Mouse (Mus musculus) forebrain, embryonic 14.5 days (tissue): Measurements from ENCODE around the gene Bcl2a1d. TPM values are rescaled to one million over a fixed set of nuclear protein-coding genes. Genes with fewer than 3 reads are reported as not detected.
"Not testable (repeated sequence)": the region's sequence is repeated elsewhere in the genome, so short reads cannot be mapped to it uniquely, and the experiment has no call there.

Experiments
- ATAC-seq: fragments of 200-750 bp; cut with Nextera tagmentation; 2 replicates; pipeline ENCODE4 v1.8.0; 2017; ENCODE audit warnings: mild to moderate bottlenecking, moderate library complexity
- DNase-seq: peaks from one replicate; pipeline ENCODE4 v3.0.0-alpha.2; 2015; ENCODE audit warnings: low spot score
- H3K27ac ChIP-seq: fragments of 300-500 bp; sonication (generic); 2 replicates; pipeline ENCODE4 v1.5.1; 2014; ENCODE audit warnings: low read depth, mild to moderate bottlenecking, control low read depth, low read length, moderate library complexity
- H3K27me3 ChIP-seq: fragments of 300-500 bp; sonication (generic); replicated peaks from 2 replicates; pipeline ENCODE4 v1.6.1; 2014; ENCODE audit warnings: low read length, control low read depth, mixed read lengths; ENCODE audit not compliant: control insufficient read depth, insufficient read depth
- H3K36me3 ChIP-seq: fragments of 300-500 bp; sonication (generic); 2 replicates; pipeline ENCODE4 v1.6.1; 2014; ENCODE audit warnings: low read length, control low read depth; ENCODE audit not compliant: control insufficient read depth, insufficient read depth
- H3K4me1 ChIP-seq: fragments of 300-500 bp; sonication (generic); 2 replicates; pipeline ENCODE4 v1.6.1; 2014; ENCODE audit warnings: antibody characterized with exemption, low read length, control low read depth; ENCODE audit not compliant: control insufficient read depth, insufficient read depth
- H3K4me2 ChIP-seq: fragments of 300-500 bp; sonication (generic); 2 replicates; pipeline ENCODE4 v1.6.1; 2014; ENCODE audit warnings: mild to moderate bottlenecking, control low read depth, low read length
- H3K4me3 ChIP-seq: fragments of 300-500 bp; sonication (generic); 2 replicates; pipeline ENCODE4 v1.5.1; 2014; ENCODE audit warnings: low read depth, low read length, control low read depth
- H3K9ac ChIP-seq: fragments of 300-500 bp; sonication (generic); 2 replicates; pipeline ENCODE4 v1.6.1; 2014; ENCODE audit warnings: mild to moderate bottlenecking, low read length, control low read depth, moderate library complexity
- H3K9me3 ChIP-seq: fragments of 300-500 bp; sonication (generic); replicated peaks from 2 replicates; pipeline ENCODE4 v1.6.1; 2016; ENCODE audit warnings: low read length, control low read depth, mixed read lengths; ENCODE audit not compliant: control insufficient read depth
- WGBS: fragments of 180-500 bp; shearing (Covaris S2); extraction: QIAGEN DNeasy Blood & Tissue Kit; methylation state at CpG from one replicate; pipeline ENCODE4 v1.1.7; 2014; 5-methylcytosine and 5-hydroxymethylcytosine counted together
- polyA plus RNA-seq: library from polyadenylated mRNA; unstranded; fragments of >200 nt; fragmentation: Nextera tagmentation; extraction: Ambion mirVana; gene quantifications from 2 replicates; pipeline ENCODE4 v1.2.1, GENCODE M21; 2014

The Bcl2a1d gene
- polyA plus RNA-seq, 1 experiment from 2014 or later: not detected

GRCm38 (mm10) chr9:88719989-88720537 lies 11.7 kb downstream of the Bcl2a1d start, which contains the start of gene Mthfsl:
TSS of gene Mthfsl (minus strand) at chr9:88720296.
- peak; percentile 35 for DNase-seq
- not testable (repeated sequence) for H3K9me3 ChIP-seq, H3K27me3 ChIP-seq, H3K36me3 ChIP-seq, H3K4me1 ChIP-seq
- WGBS: 30% methylated on average over 11 of the region's 12 CpGs
- ATAC-seq: peak; percentile 52
- peak within 1 kb of the TSS; percentile 27 for H3K4me3 ChIP-seq
- H3K9ac ChIP-seq: peak within 1 kb of the TSS; percentile 37; the same call in 1 of the 2 replicates
- peak within 1 kb of the TSS; percentile 43 for H3K4me2 ChIP-seq
- H3K27ac ChIP-seq: peak within 1 kb of the TSS; percentile 80

GRCm38 (mm10) chr9:88719073-88719921 lies 12.4 kb downstream of the Bcl2a1d start:
- Histone ChIP-seq H3K9ac (peak overlapping the region; percentile 37; the same call in 1 of the 2 replicates), H3K4me2 (peak overlapping the region; percentile 43), H3K4me3 (peak overlapping the region; percentile 27), H3K27ac (peak overlapping the region; percentile 52; the same call in 1 of the 2 replicates)
- ATAC-seq (peak; percentile 94), DNase-seq (peak; percentile 46)
- H3K27me3 ChIP-seq, H3K36me3 ChIP-seq, H3K4me1 ChIP-seq, H3K9me3 ChIP-seq: not testable (repeated sequence)
- WGBS: 3% methylated on average over 17 of the region's 46 CpGs

- Histone ChIP-seq H3K4me3 (peak overlapping the region; percentile 27; the same call in 1 of the 2 replicates), H3K4me2 (peak overlapping the region; percentile 43)
- not testable (repeated sequence) for H3K27me3 ChIP-seq, ATAC-seq, H3K4me1 ChIP-seq, H3K9me3 ChIP-seq, DNase-seq, H3K27ac ChIP-seq, H3K36me3 ChIP-seq, H3K9ac ChIP-seq
- 73% methylated on average over 5 of the region's 5 CpGs for WGBS
Measured at GRCm38 (mm10) chr9:88718593-88718992, 13.1 kb downstream of the Bcl2a1d start.

GRCm38 (mm10) chr9:88718140-88718539 lies 13.6 kb downstream of the Bcl2a1d start:
- WGBS: 21% methylated on average over 2 of the region's 2 CpGs
- H3K9me3 ChIP-seq, H3K9ac ChIP-seq, H3K4me2 ChIP-seq, H3K27me3 ChIP-seq, H3K4me1 ChIP-seq, H3K36me3 ChIP-seq, H3K27ac ChIP-seq, DNase-seq, H3K4me3 ChIP-seq: not testable (repeated sequence)
- ATAC-seq: peak; percentile 12; the same call in 1 of the 2 replicates

- H3K27me3 ChIP-seq, ATAC-seq, H3K9me3 ChIP-seq, H3K4me3 ChIP-seq, H3K4me1 ChIP-seq, H3K27ac ChIP-seq, H3K9ac ChIP-seq, DNase-seq, H3K4me2 ChIP-seq, H3K36me3 ChIP-seq: not testable (repeated sequence)
- 88% methylated on average over 5 of the region's 5 CpGs for WGBS
Measured at GRCm38 (mm10) chr9:88714515-88714914, 17.2 kb downstream of the Bcl2a1d start.

GRCm38 (mm10) chr9:88712164-88712749 lies 19.5 kb downstream of the Bcl2a1d start:
- ATAC-seq, H3K27me3 ChIP-seq, H3K4me2 ChIP-seq, H3K9me3 ChIP-seq, H3K36me3 ChIP-seq, H3K9ac ChIP-seq, H3K4me1 ChIP-seq, H3K4me3 ChIP-seq, H3K27ac ChIP-seq, DNase-seq: not testable (repeated sequence)
- WGBS: 76% methylated on average over 3 of the region's 3 CpGs

- not testable (repeated sequence) for H3K4me3 ChIP-seq, H3K9ac ChIP-seq, DNase-seq, H3K36me3 ChIP-seq, H3K9me3 ChIP-seq, H3K27ac ChIP-seq, H3K27me3 ChIP-seq, H3K4me2 ChIP-seq, ATAC-seq, H3K4me1 ChIP-seq
- 92% methylated on average over 4 of the region's 5 CpGs for WGBS
Measured at GRCm38 (mm10) chr9:88710910-88711438, 20.7 kb downstream of the Bcl2a1d start.

- not testable (repeated sequence) for ATAC-seq, DNase-seq, H3K27ac ChIP-seq, H3K4me3 ChIP-seq, H3K36me3 ChIP-seq, H3K4me2 ChIP-seq, H3K9ac ChIP-seq, H3K27me3 ChIP-seq, H3K4me1 ChIP-seq, H3K9me3 ChIP-seq
- WGBS: 76% methylated on average over 2 of the region's 2 CpGs
Measured at GRCm38 (mm10) chr9:88710439-88710838, 21.3 kb downstream of the Bcl2a1d start.
